Comparison of ENCODE assay signal across 30 mouse cellular contexts in the genomic region with DNA sequence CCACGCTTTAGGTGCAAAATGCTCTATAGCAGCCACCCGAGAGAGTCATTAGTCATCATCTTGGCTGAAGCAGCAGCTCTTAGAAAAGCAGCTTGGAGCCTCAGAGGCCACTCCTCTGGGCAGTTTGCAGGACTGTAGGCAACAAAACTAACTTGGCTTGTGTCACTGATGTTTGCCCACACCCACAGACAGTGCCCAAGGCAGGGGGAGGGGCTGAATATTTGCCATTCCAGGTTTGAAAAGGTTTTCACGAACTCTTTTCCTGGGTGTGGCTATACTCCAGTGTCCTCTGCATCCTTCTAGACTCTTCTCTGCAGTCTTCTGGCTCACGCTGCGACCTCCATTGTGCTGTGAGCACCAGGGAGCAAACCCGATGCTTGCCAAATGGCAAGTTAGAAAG. TPM values are rescaled to one million over a fixed set of nuclear protein-coding genes. Genes with fewer than 3 reads are reported as not detected.
A peak's percentile ranks its signal among the peaks of the same experiment; 100 is the strongest.
DNase-seq lines count a peak whose midpoint lies in the region; ATAC-seq and TF ChIP-seq lines count a peak whose summit lies in the region.
"Had no signal": no experiment of that assay in that cellular context is flagged by ENCODE, and none has a peak within 500 bp of the region (broad histone marks: within the 10 kb centered on the region; RNA-seq: fewer than 3 reads in every experiment).

No protein-coding gene starts in this region.

- no peaks in the 10 kb centered on the region for H3K27me3 ChIP-seq in kidney, adult 2 months (replicated peaks; ENCODE audit: control insufficient read depth, insufficient read depth, low read length)
- 0 out of 2 replicates have a peak, but pooled peaks cover 7% of the 10 kb centered on the region for H3K27me3 ChIP-seq in kidney, embryonic 15.5 days
- H3K27me3 ChIP-seq: embryonic facial prominence, embryonic 12.5 days; heart, embryonic 15.5 days; megakaryocyte, embryonic 14.5 days; neural tube, embryonic 15.5 days; stomach, embryonic 15.5 days had no signal

- no peak for TF ChIP-seq CTCF in kidney, adult 2 months (conservative IDR thresholded peaks at IDR 0.05; ENCODE audit: insufficient read depth, insufficient read length, low read depth, low read length)

- H3K9ac ChIP-seq in kidney, embryonic 15.5 days = no peak overlapping the region
- H3K9ac ChIP-seq: embryonic facial prominence, embryonic 12.5 days; forebrain, embryonic 13.5 days; heart, embryonic 15.5 days; limb, embryonic 15.5 days; midbrain, embryonic 15.5 days; neural tube, embryonic 15.5 days; stomach, embryonic 15.5 days had no signal

- 28% methylated on average over 6 of the region's 6 CpGs for WGBS in kidney, adult 2 months
- 67% methylated on average over 6 of the region's 6 CpGs for WGBS in kidney, embryonic 15.5 days

- peak; percentile 96 for DNase-seq in kidney, adult 2 months
- peak; percentile 4 for DNase-seq in 3T3-L1 (ENCODE audit: low read depth, low spot score)
- peak; percentile 95 for DNase-seq in Muller cell, postnatal 12 days (ENCODE audit: inconsistent ontology term)
- DNase-seq in kidney, postnatal 10 days = peak; percentile 57
- no peak for DNase-seq in spleen, adult 12 weeks (ENCODE audit: low spot score)
- no peak for DNase-seq in frontal cortex, postnatal 14 days (ENCODE audit: low spot score in 2 of 2)
- no peak for DNase-seq in layer of hippocampus, postnatal 25 days (ENCODE audit: extremely low spot score in 1 of 2, low spot score in 1 of 2)
- DNase-seq: adrenal gland, adult 2 months; cerebellum, adult 8-10 months; gastrocnemius, postnatal 10 days; heart, adult 2 months; heart, postnatal 4 days; right cerebral cortex, postnatal 14 days; thymus, adult 18-20 months had no signal

- ATAC-seq in kidney, embryonic 15.5 days (replicated peaks; ENCODE audit: low FRiP score) = no peak
- ATAC-seq: forebrain, embryonic 13.5 days; hindbrain, embryonic 16.5 days; intestine, embryonic 16.5 days; midbrain, embryonic 15.5 days had no signal

- H3K4me1 ChIP-seq in kidney, adult 2 months (ENCODE audit: control insufficient read depth, insufficient read depth, low read length) = peaks cover 27% of the 10 kb centered on the region; the same call in 1 of the 2 replicates
- H3K4me1 ChIP-seq in kidney, embryonic 15.5 days = peaks cover 8% of the 10 kb centered on the region; the same call in 1 of the 2 replicates
- H3K4me1 ChIP-seq: embryonic facial prominence, embryonic 12.5 days; forebrain, embryonic 13.5 days; heart, embryonic 15.5 days; megakaryocyte, embryonic 14.5 days; midbrain, embryonic 15.5 days; neural tube, embryonic 15.5 days; stomach, embryonic 15.5 days had no signal

- TF ChIP-seq POLR2A in kidney, adult 2 months (IDR thresholded peaks at IDR 0.05; ENCODE audit: low read depth, low read length) = no peak

- no peak overlapping the region for H3K4me3 ChIP-seq in kidney, adult 2 months (ENCODE audit: insufficient read depth, low read depth, low read length)
- no peak overlapping the region for H3K4me3 ChIP-seq in kidney, embryonic 15.5 days (replicated peaks)
- H3K4me3 ChIP-seq: embryonic facial prominence, embryonic 12.5 days; erythroblast, embryonic 14.5 days; forebrain, embryonic 13.5 days; heart, adult 2 months; heart, embryonic 15.5 days; limb, embryonic 15.5 days; megakaryocyte, embryonic 14.5 days; midbrain, embryonic 15.5 days; myocyte; neural tube, embryonic 15.5 days; stomach, embryonic 15.5 days had no signal

- H3K9me3 ChIP-seq in kidney, embryonic 15.5 days (replicated peaks) = no peaks in the 10 kb centered on the region
- H3K9me3 ChIP-seq: embryonic facial prominence, embryonic 12.5 days; forebrain, embryonic 13.5 days; heart, embryonic 15.5 days; limb, embryonic 15.5 days; midbrain, embryonic 15.5 days; neural tube, embryonic 15.5 days; stomach, embryonic 15.5 days had no signal

- no peak overlapping the region for H3K4me2 ChIP-seq in kidney, embryonic 15.5 days
- H3K4me2 ChIP-seq: embryonic facial prominence, embryonic 12.5 days; forebrain, embryonic 13.5 days; heart, embryonic 15.5 days; limb, embryonic 15.5 days; midbrain, embryonic 15.5 days; neural tube, embryonic 15.5 days; stomach, embryonic 15.5 days had no signal

- peak overlapping the region; percentile 84 for H3K27ac ChIP-seq in kidney, adult 2 months (ENCODE audit: insufficient read depth, low read depth, low read length)
- H3K27ac ChIP-seq in kidney, embryonic 15.5 days = no peak overlapping the region
- H3K27ac ChIP-seq: embryonic facial prominence, embryonic 12.5 days; forebrain, embryonic 13.5 days; heart, adult 2 months; heart, embryonic 15.5 days; limb, embryonic 15.5 days; midbrain, embryonic 15.5 days; neural tube, embryonic 15.5 days; stomach, embryonic 15.5 days had no signal

- H3K36me3 ChIP-seq in kidney, adult 2 months (ENCODE audit: control insufficient read depth, insufficient read depth, low read length) = no peaks in the 10 kb centered on the region
- H3K36me3 ChIP-seq in kidney, embryonic 15.5 days = no peaks in the 10 kb centered on the region
- H3K36me3 ChIP-seq: embryonic facial prominence, embryonic 12.5 days; G1E; heart, embryonic 15.5 days; limb, embryonic 15.5 days; midbrain, embryonic 15.5 days; neural tube, embryonic 15.5 days; stomach, embryonic 15.5 days had no signal

RNA-seq across cellular contexts. Expression of gene Sall1, which starts 28.4 kb away (rescaled TPM):
- 26.0 and 34.0 TPM in 2 replicates for polyA plus RNA-seq in kidney, adult 2 months (2012; rRNA removed)
- polyA plus RNA-seq in kidney, embryonic 15.5 days (2015; fragmentation: Nextera tagmentation; extraction: Ambion mirVana) = 42.4 TPM in 2 replicates
- total RNA-seq in layer of hippocampus, postnatal 25 days (2021) = 10 to 100 TPM; 13.6 to 14.6 TPM
- total RNA-seq: common myeloid progenitor, adult 5-6 weeks had no signal
- polyA plus RNA-seq: adrenal gland, adult 2 months; C2C12; erythroblast, embryonic 14.5 days; G1E; myocyte had no signal

Comparison
In these comparisons a context has a peak if more than half of its experiments do, and no peak if none do; other contexts are left out.
1. DNase-seq: peak in kidney, adult 2 months (single experiment), 3T3-L1 (single experiment), Muller cell, postnatal 12 days (single experiment) and kidney, postnatal 10 days (single experiment); none in spleen, adult 12 weeks (single experiment), frontal cortex, postnatal 14 days (0 of 2) and layer of hippocampus, postnatal 25 days (0 of 2).